Mouse (Mus musculus) kidney, adult 2 months (tissue): ENCODE results near the gene Hist1h1c.

ENCODE experiments used
- CTCF ChIP-seq: fragments of 200-500 bp; conservative IDR thresholded peaks from 2 replicates; pipeline ENCODE4 v1.5.1; 2011; ENCODE audit warnings: low read depth, mild to moderate bottlenecking, control low read depth, low read length, moderate library complexity, mixed read lengths; ENCODE audit not compliant: insufficient read depth, insufficient read length
- POLR2A ChIP-seq: fragments of 200-500 bp; IDR thresholded peaks from one replicate; pipeline ENCODE4 v1.6.1; 2011; ENCODE audit warnings: low read depth, low read length, control low read depth

- TF ChIP-seq POLR2A (no peak), CTCF (no peak)
Measured at GRCm38 (mm10) chr13:23729192-23729525, 9.4 kb upstream of the Hist1h1c start.
